Mouse (Mus musculus) hindbrain, embryonic 12.5 days (tissue): ENCODE results near the gene Magi1. TPM values are rescaled to one million over a fixed set of nuclear protein-coding genes. Genes with fewer than 3 reads are reported as not detected.

Experiments
- ATAC-seq: fragments of 200-750 bp; cut with Nextera tagmentation; 2 replicates; pipeline ENCODE4 v1.8.0; 2017; ENCODE audit warnings: moderate TSS enrichment; ENCODE audit not compliant: low FRiP score
- H3K27ac ChIP-seq: fragments of 300-500 bp; sonication (generic); 2 replicates; pipeline ENCODE4 v1.5.1; 2016; ENCODE audit warnings: mild to moderate bottlenecking
- H3K27me3 ChIP-seq: fragments of 300-500 bp; sonication (generic); 2 replicates; pipeline ENCODE4 v1.6.1; 2016; ENCODE audit warnings: mild to moderate bottlenecking
- H3K36me3 ChIP-seq: fragments of 300-500 bp; sonication (generic); 2 replicates; pipeline ENCODE4 v1.6.1; 2016; ENCODE audit warnings: mild to moderate bottlenecking
- H3K4me1 ChIP-seq: fragments of 300-500 bp; sonication (generic); 2 replicates; pipeline ENCODE4 v1.6.1; 2016
- H3K4me2 ChIP-seq: fragments of 300-500 bp; sonication (generic); replicated peaks from 2 replicates; pipeline ENCODE4 v1.6.1; 2016; ENCODE audit warnings: mild to moderate bottlenecking
- H3K4me3 ChIP-seq: fragments of 300-500 bp; sonication (generic); 2 replicates; pipeline ENCODE4 v1.5.1; 2016; ENCODE audit warnings: mild to moderate bottlenecking
- H3K9ac ChIP-seq: fragments of 300-500 bp; sonication (generic); 2 replicates; pipeline ENCODE4 v1.6.1; 2016; ENCODE audit warnings: mild to moderate bottlenecking, moderate library complexity
- H3K9me3 ChIP-seq: fragments of 300-500 bp; sonication (generic); replicated peaks from 2 replicates; pipeline ENCODE4 v1.6.1; 2016; ENCODE audit warnings: mild to moderate bottlenecking
- WGBS: fragments of 180-500 bp; shearing (Covaris S2); methylation state at CpG from one replicate; pipeline ENCODE4 v1.1.7; 2016; 5-methylcytosine and 5-hydroxymethylcytosine counted together
- polyA plus RNA-seq: library from polyadenylated mRNA; unstranded; fragments of >200 nt; fragmentation: Nextera tagmentation; extraction: Ambion mirVana; gene quantifications from 2 replicates; pipeline ENCODE4 v1.2.1, GENCODE M21; 2016

Magi1 gene
- polyA plus RNA-seq, 1 experiment from 2014 or later: 35.9 TPM

DNA sequence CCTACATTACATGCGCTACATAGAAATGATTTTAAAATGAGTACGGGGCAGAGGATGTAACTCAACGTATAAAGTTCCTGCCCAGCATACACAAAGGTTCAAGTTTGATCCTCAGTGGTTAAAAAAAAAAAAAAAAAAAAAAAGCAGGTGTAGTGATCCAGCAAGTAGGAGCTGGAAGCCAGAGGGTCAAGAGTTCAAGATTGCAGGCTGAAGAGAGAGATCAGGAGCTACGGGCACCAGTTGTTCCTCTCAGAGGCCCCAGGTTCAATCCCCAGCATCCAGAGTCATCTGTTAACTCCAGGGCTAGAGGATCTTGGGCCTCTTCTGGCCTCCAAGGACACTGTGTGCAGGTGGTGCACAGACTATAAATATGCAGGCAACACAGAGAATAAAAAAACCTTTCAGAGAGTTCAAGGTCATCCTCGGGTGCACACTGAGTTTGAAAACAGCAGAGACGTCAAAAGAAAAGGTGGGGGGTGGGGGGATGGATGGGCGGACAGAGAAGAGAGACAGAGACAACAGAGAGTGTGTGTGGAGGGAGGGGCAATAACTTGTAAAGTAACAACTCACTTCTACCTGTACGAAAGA is 32.3 kb downstream of the Magi1 start:
- Histone ChIP-seq H3K27me3 (no peaks in the 10 kb centered on the region), H3K9me3 (no peaks in the 10 kb centered on the region), H3K36me3 (no peaks in the 10 kb centered on the region), H3K4me1 (peaks cover 21% of the 10 kb centered on the region), H3K4me2 (no peak overlapping the region), H3K9ac (no peak overlapping the region), H3K4me3 (no peak overlapping the region), H3K27ac (no peak overlapping the region)
- no peak for ATAC-seq
- WGBS: 63% methylated on average over 8 of the region's 8 CpGs

DNA sequence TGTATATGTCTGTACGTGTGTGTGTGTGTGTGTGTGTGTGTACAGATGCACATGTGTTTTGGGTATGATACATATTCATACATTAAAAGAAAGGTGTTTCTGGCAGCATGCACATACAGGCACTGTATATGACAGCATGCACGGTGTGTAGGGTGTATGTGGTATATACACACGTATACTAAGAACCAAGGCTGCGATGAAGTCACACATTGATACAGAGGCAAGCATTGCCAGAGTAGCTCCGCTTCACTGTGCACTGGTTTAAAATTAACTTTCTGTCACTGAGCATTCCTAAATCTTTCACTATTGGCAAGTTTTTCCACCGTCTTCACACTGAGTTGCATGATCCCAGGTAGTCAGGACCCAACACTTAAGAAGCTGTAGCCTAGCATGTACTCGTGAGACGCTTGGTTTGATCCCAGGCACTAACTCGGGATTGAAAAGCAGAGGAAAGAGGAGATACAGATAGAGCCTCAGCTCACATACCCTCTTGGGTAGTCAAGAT is 34.4 kb downstream of the Magi1 start:
- ATAC-seq: no peak

DNA sequence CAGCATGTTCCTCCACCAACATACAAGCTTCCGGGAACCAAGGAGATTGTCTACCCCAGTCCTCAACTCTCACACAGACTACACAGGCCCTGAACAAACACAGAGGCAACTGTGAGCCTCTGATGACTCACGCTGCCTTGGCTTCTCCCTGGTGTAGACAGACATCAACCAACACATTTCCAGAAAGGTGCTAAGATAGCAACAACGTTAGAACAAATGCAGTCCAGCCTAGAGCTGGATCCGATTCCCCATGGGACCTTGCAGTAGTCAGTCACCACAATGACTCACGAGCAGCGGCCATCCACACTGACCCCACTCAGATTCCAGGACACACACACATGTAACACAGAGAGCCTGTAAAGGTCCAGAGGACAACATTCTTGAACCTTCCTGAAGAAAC is 42.5 kb downstream of the Magi1 start:
- no peak overlapping the region for H3K27ac ChIP-seq
- ATAC-seq: no peak
- no peaks in the 10 kb centered on the region for H3K27me3 ChIP-seq
- WGBS: 83% methylated on average over 6 of the region's 6 CpGs
- H3K4me2 ChIP-seq: no peak overlapping the region
- no peaks in the 10 kb centered on the region for H3K36me3 ChIP-seq
- H3K9me3 ChIP-seq: no peaks in the 10 kb centered on the region
- H3K9ac ChIP-seq: no peak overlapping the region
- no peaks in the 10 kb centered on the region; the same call in 1 of the 2 replicates for H3K4me1 ChIP-seq
- no peak overlapping the region for H3K4me3 ChIP-seq

More for the DNA sequence above, 34.4 kb downstream of the Magi1 start:
- H3K4me2 ChIP-seq: no peak overlapping the region
- H3K9ac ChIP-seq: no peak overlapping the region
- no peak overlapping the region for H3K27ac ChIP-seq
- WGBS: 87% methylated on average over 9 of the region's 9 CpGs
- H3K4me3 ChIP-seq: no peak overlapping the region
- peaks cover 12% of the 10 kb centered on the region for H3K4me1 ChIP-seq
- no peaks in the 10 kb centered on the region for H3K9me3 ChIP-seq
- no peaks in the 10 kb centered on the region for H3K27me3 ChIP-seq
- H3K36me3 ChIP-seq: no peaks in the 10 kb centered on the region

DNA sequence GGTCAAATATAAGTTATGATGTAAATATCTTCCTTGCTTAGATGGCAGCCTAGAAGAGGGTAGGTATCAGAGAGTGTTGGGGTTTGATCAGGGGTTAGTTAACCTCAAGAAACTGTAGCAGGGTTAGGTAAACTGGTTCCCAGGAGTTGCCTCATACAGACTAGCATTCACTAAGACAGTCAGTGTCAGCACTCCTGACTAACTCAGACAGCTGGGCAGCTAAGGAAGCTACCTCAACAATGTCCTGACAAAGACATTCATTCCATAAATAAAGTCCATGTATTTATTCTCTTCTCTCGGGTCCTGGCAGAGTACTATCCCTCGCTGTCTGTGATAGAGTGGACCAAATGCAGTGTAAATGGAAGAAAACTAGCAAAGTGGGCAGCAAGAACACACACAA is 45.1 kb downstream of the Magi1 start:
- Histone ChIP-seq H3K36me3 (no peaks in the 10 kb centered on the region), H3K27me3 (no peaks in the 10 kb centered on the region), H3K27ac (no peak overlapping the region), H3K4me2 (no peak overlapping the region), H3K9ac (no peak overlapping the region), H3K4me3 (no peak overlapping the region), H3K9me3 (no peaks in the 10 kb centered on the region), H3K4me1 (no peaks in the 10 kb centered on the region; the same call in 1 of the 2 replicates)
- ATAC-seq: no peak
- WGBS: 84% methylated on average over 2 of the region's 2 CpGs

DNA sequence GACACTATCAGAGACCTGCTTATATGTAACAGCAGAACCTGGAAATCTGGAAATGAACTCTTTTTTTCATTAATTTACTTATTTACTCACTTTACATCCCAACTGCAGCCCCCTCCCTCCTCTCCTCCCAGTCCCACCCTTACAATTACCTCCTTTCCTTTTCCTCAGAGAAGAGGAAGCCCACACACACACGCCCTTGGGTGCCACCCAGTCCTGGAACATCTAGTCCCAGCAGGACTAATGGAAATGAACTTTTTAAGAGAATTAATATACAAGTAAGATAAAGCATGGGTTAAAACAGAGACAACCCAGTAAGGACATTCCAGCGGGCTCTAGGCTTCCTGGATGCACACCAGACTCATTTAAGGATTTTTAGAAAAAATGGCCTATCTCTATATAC is 46.8 kb downstream of the Magi1 start:
- H3K4me3 ChIP-seq: no peak overlapping the region
- no peak overlapping the region for H3K9ac ChIP-seq
- H3K36me3 ChIP-seq: no peaks in the 10 kb centered on the region
- 81% methylated on average over 2 of the region's 2 CpGs for WGBS
- H3K27ac ChIP-seq: no peak overlapping the region
- H3K9me3 ChIP-seq: no peaks in the 10 kb centered on the region
- H3K27me3 ChIP-seq: no peaks in the 10 kb centered on the region
- H3K4me2 ChIP-seq: no peak overlapping the region
- H3K4me1 ChIP-seq: peaks cover 6% of the 10 kb centered on the region
- no peak for ATAC-seq

DNA sequence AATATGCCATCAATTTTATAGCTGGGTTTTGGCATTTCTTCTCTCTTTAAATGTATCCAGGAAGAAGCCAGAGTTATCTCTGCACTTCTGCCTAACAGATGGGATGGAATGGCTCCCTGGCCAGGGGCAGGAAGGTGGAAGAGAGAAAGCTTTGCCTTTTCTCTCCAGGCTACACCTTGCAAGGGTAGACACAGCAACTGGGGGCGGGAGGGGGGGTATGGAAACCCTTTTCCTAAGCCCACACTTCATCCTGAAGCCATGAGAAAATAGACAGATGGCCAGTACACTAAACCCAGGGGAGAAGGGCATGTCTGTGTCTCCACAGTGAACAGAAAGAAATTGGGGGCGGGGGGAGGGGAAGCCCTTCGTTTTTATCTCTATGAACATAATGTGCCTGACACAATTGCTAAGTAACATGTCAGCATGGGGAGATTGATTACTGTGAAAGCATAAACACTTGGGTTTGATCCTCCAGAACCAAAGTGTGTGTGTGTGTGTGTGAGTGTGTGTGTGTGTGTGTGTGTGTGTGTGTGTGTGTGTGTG is 51.4 kb downstream of the Magi1 start:
- Histone ChIP-seq H3K4me3 (no peak overlapping the region), H3K27ac (0 out of 2 replicates have a peak overlapping the region, but pooled peaks have one; percentile 40), H3K4me1 (peaks cover 16% of the 10 kb centered on the region), H3K9ac (no peak overlapping the region), H3K36me3 (no peaks in the 10 kb centered on the region), H3K4me2 (no peak overlapping the region), H3K9me3 (no peaks in the 10 kb centered on the region), H3K27me3 (no peaks in the 10 kb centered on the region)
- WGBS: 57% methylated on average over 3 of the region's 3 CpGs
- 0 out of 2 replicates have a peak, but pooled peaks have one; percentile 48 for ATAC-seq

DNA sequence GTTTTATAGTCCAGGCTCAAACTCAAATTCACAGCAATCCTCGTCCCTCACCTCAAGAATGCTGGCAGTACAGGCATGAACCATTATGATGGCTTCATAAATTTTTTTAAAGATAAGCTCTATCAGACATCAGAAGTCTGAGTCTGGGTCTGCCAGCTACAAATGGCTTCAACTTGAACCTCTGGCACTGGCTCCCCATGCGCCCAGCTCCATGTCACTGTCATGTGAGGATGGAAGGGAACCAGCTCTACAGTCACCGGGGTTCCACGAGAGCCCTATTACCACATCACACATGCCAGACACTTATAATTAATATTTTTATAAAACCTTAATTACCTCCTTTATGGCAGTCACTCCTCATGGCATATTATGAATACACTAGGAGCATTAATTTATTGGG is 51.9 kb downstream of the Magi1 start:
- Histone ChIP-seq H3K9me3 (no peaks in the 10 kb centered on the region), H3K4me1 (peaks cover 16% of the 10 kb centered on the region), H3K4me2 (no peak overlapping the region), H3K9ac (no peak overlapping the region), H3K27me3 (no peaks in the 10 kb centered on the region), H3K36me3 (no peaks in the 10 kb centered on the region), H3K4me3 (no peak overlapping the region), H3K27ac (no peak overlapping the region)
- no peak for ATAC-seq
- 68% methylated on average over 4 of the region's 4 CpGs for WGBS

DNA sequence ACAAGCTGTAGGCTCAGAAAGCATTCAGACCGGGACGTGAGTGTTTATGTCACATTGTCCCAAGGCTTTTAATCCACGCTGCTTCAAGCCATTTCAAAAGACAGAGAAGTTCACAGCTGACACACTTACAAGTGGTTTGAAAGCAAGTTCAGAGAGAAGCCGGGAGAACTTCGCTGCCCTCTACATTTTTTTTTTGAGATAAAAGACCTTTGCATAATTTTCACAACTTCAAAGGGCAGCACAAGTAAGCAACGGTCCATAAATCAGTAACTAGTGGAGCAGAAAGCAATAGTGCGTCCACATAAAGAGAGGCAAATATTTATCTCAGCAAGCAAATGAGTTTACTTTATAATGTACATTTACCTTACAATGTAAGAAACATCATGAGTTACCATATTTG is 52.4 kb downstream of the Magi1 start:
- ATAC-seq: no peak
- H3K27ac ChIP-seq: no peak overlapping the region

DNA sequence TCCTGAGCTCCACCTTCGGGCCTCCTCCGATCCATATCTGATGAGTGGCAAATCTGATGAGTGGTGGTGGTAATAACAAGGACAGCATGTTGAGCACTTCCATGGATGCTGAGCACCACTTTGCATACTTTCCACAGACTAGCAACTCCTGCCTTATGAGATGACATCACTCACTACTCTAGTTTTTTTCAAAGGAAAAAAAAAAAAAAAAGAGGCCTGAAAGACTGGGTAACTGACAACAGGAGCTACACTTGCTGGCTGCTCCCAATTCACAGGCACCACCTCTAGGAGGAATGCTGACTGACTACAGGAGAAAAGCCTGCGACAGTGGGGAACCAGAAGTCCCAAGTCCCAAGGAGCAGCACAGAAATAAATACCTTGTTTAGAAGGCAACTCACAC is 52.8 kb downstream of the Magi1 start:
- H3K27ac ChIP-seq: no peak overlapping the region
- WGBS: 72% methylated on average over 3 of the region's 3 CpGs
- H3K4me1 ChIP-seq: peaks cover 16% of the 10 kb centered on the region
- no peaks in the 10 kb centered on the region for H3K36me3 ChIP-seq
- H3K9me3 ChIP-seq: no peaks in the 10 kb centered on the region
- H3K4me3 ChIP-seq: no peak overlapping the region
- ATAC-seq: no peak
- no peak overlapping the region for H3K9ac ChIP-seq
- no peaks in the 10 kb centered on the region for H3K27me3 ChIP-seq
- H3K4me2 ChIP-seq: no peak overlapping the region

More for the DNA sequence above, 52.4 kb downstream of the Magi1 start:
- Histone ChIP-seq H3K9ac (no peak overlapping the region), H3K27me3 (no peaks in the 10 kb centered on the region), H3K4me1 (peaks cover 16% of the 10 kb centered on the region), H3K4me3 (no peak overlapping the region), H3K36me3 (no peaks in the 10 kb centered on the region), H3K4me2 (no peak overlapping the region), H3K9me3 (no peaks in the 10 kb centered on the region)
- WGBS: 26% methylated on average over 7 of the region's 7 CpGs

DNA sequence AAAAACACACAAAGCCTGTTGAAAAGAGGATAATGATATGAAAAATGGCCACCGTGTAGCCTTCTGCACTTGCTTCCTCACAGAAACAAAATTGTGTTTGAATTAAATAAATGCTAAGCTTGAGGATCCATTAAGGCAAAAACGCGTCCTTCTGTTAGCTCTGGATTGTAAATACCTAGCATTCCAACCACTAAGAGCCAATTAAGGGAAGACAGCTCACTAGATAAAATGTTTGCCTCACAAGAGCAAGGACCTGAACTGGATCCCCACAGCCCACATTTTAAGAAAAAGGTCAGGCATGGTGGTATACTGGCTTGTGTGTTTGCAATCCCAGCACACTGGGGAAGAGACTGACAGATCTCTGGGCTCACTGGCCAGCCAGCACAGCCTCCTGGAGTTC is 53.6 kb downstream of the Magi1 start:
- ATAC-seq: no peak
- Histone ChIP-seq H3K27ac (no peak overlapping the region), H3K4me2 (no peak overlapping the region), H3K4me3 (no peak overlapping the region), H3K9me3 (no peaks in the 10 kb centered on the region), H3K4me1 (peaks cover 17% of the 10 kb centered on the region), H3K36me3 (no peaks in the 10 kb centered on the region), H3K9ac (no peak overlapping the region), H3K27me3 (no peaks in the 10 kb centered on the region)
- 66% methylated on average over 3 of the region's 3 CpGs for WGBS

DNA sequence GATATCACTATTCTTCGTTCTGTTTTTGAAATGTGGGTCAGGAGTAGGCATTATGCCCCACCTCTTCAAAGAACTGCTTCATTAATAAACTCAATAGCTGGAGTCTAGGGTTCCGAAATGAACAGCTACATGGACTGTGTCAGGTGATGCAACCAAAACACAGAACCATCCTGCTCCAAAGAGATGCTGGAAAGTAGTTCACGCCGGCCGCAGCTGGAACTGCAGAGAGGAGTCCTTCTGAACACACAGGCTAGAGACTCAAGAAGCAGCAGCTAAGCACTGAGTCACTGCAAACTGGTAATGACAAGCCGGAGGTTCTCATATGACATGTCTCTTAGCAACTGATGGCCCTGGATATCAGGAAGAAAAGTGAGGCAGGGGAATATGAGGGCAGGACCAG is 57.5 kb downstream of the Magi1 start:
- Histone ChIP-seq H3K9ac (no peak overlapping the region), H3K27me3 (no peaks in the 10 kb centered on the region), H3K9me3 (no peaks in the 10 kb centered on the region), H3K4me1 (peaks cover 14% of the 10 kb centered on the region), H3K36me3 (no peaks in the 10 kb centered on the region), H3K4me2 (no peak overlapping the region), H3K4me3 (no peak overlapping the region), H3K27ac (no peak overlapping the region)
- 82% methylated on average over 6 of the region's 6 CpGs for WGBS
- ATAC-seq: no peak

DNA sequence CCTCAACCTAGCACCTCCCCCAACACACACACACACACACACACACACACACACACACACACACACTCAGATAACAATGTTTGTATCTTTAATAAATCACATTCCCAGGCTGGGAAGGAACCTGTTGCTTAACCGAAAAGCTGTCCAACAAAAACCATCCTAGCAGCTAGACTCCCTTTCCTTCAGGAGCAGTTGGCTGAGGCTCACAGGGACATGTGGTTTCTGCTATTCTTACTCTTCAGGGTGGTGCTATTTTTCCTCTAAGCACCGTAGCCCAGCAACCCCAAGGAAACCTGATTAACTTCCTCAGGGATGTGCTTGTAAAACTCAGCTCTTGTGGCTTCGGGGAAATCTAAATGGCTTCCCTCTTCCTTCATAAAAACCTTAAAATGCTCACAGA is 57.9 kb downstream of the Magi1 start:
- H3K4me3 ChIP-seq: no peak overlapping the region
- peaks cover 9% of the 10 kb centered on the region; the same call in 1 of the 2 replicates for H3K4me1 ChIP-seq
- no peak overlapping the region for H3K9ac ChIP-seq
- no peaks in the 10 kb centered on the region for H3K9me3 ChIP-seq
- WGBS: 68% methylated on average over 3 of the region's 3 CpGs
- no peak for ATAC-seq
- H3K27me3 ChIP-seq: no peaks in the 10 kb centered on the region
- no peak overlapping the region for H3K4me2 ChIP-seq
- no peaks in the 10 kb centered on the region for H3K36me3 ChIP-seq
- H3K27ac ChIP-seq: no peak overlapping the region

DNA sequence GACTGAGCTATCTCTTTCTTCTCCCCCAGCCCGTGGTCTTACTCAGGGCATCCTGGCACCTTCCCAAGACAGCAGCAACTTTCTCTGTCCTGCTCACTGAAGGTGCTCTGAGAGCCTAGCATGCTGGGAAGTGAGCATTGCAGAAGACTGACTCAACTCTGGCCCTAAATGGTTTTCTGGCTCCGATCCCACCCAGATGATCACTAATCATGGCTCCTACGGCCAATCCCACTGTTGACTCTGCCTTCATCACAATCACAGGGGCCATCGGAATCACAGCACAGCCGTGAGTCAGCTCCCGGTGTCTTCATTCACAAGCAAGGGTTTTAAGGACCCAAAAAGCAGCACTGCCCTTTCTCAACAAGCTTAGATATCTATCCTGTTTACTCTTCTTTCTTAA is 58.6 kb downstream of the Magi1 start:
- no peak for ATAC-seq
- no peak overlapping the region for H3K27ac ChIP-seq
- H3K36me3 ChIP-seq: no peaks in the 10 kb centered on the region
- no peaks in the 10 kb centered on the region for H3K9me3 ChIP-seq
- 0 out of 2 replicates have a peak, but pooled peaks cover 13% of the 10 kb centered on the region for H3K4me1 ChIP-seq
- H3K9ac ChIP-seq: no peak overlapping the region
- H3K27me3 ChIP-seq: no peaks in the 10 kb centered on the region
- 87% methylated on average over 6 of the region's 6 CpGs for WGBS
- H3K4me3 ChIP-seq: no peak overlapping the region
- H3K4me2 ChIP-seq: no peak overlapping the region
